Mouse (Mus musculus): ENCODE measurements around the gene Casp8.

DNA sequence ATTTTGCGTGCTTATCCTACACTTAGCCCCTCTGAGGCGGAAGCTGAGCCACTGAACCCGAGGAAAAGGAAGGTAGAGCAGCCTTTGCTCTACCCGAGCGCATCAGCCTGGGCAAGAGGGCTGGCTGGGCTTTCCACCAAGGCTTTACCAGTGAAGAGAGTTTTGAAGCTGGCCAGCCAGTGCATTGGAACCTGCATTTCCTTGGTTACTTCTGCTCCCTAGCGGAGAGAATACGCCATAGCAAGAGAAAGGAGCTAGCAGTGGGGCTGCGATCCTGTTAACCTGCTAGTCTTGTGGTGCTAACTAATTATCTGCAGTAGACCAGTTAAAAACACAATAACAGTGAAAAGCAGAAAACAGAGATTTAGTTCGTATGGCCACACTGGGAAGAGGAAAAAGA lies 48.3 kb upstream of the Casp8 start:
- TF ChIP-seq POLR2A (IDR thresholded peaks at IDR 0.05; ENCODE audit: low read depth, low read length) (no peak), CTCF (IDR thresholded peaks at IDR 0.05; ENCODE audit: extremely low read depth, insufficient read length, insufficient replicate concordance, low read depth, low read length) (peak; percentile 24; the same call in 1 of the 2 replicates)
